Mouse (Mus musculus) heart, adult 18-20 months (tissue): ENCODE measurements around the gene Zfy2. TPM values are rescaled to one million over a fixed set of nuclear protein-coding genes. Genes with fewer than 3 reads are reported as not detected.

Experiments
- DNase-seq, 2 experiments: peaks; one replicate each; pipeline ENCODE4 v3.0.0; 2021 to 2022; ENCODE audit warnings: mixed read lengths in 1 of 2
- long read RNA-seq, 2 experiments: library from polyadenylated mRNA; stranded (forward); transcript quantifications; one replicate each; pipeline ENCODE4 v2.0.0; 2021
- total RNA-seq, 2 experiments: library from RNA; stranded (reverse); gene quantifications; 2 replicates each; pipeline ENCODE4 v1.2.3; 2021

Zfy2 gene
- not detected for total RNA-seq
- long read RNA-seq, experiment 1, result 0 reads
- long read RNA-seq, experiment 2, result 0 reads

DNA sequence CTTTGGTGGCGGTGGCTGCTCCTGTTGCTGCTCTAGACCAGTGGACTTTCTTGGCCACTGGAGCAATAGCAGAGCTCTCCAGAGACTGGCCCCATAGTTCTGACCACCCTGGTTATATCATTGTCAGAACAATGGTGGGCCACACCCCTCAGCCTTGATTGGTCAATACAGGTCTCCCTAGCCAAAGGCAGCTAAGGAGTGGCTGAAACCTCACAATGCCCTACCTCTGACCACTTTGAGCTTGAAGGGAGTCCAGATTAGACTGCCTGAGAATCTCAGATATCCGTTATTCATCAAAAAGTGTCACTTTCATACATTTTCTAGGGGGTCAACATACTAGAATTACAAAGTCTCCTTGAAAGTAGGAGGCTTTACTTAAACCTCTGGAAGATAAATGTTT, at the start of gene Zfy2:
Gene Zfy2, minus strand, starts transcription at position 101 of the 400 bp plus-strand sequence.
- no peak for DNase-seq
